Mouse (Mus musculus) heart, embryonic 16.5 days (tissue): ENCODE results near the gene Tmbim1. TPM values are rescaled to one million over a fixed set of nuclear protein-coding genes. Genes with fewer than 3 reads are reported as not detected.
"Not testable (repeated sequence)": the region's sequence is repeated elsewhere in the genome, so short reads cannot be mapped to it uniquely, and the experiment has no call there.

ENCODE experiments used
- ATAC-seq: fragments of 200-750 bp; cut with Nextera tagmentation; replicated peaks from 2 replicates; pipeline ENCODE4 v1.8.0; 2017; ENCODE audit warnings: moderate number of reproducible peaks; ENCODE audit not compliant: insufficient read depth, low FRiP score; ENCODE audit errors: extremely low read depth
- H3K27ac ChIP-seq: fragments of 300-500 bp; sonication (generic); 2 replicates; pipeline ENCODE4 v1.5.1; 2014; ENCODE audit warnings: mild to moderate bottlenecking, low read length, control low read depth, moderate library complexity
- H3K27me3 ChIP-seq: fragments of 300-500 bp; sonication (generic); 2 replicates; pipeline ENCODE4 v1.6.1; 2014; ENCODE audit warnings: low read length, mixed read lengths; ENCODE audit not compliant: control insufficient read depth, insufficient read depth
- H3K36me3 ChIP-seq: fragments of 300-500 bp; sonication (generic); 2 replicates; pipeline ENCODE4 v1.6.1; 2014; ENCODE audit not compliant: control insufficient read depth, insufficient read depth
- H3K4me1 ChIP-seq: fragments of 300-500 bp; sonication (generic); 2 replicates; pipeline ENCODE4 v1.6.1; 2014; ENCODE audit warnings: low read length, mixed read lengths; ENCODE audit not compliant: control insufficient read depth, insufficient read depth
- H3K4me2 ChIP-seq: fragments of 300-500 bp; sonication (generic); 2 replicates; pipeline ENCODE4 v1.6.1; 2014; ENCODE audit warnings: low read depth, mild to moderate bottlenecking, control low read depth, low read length
- H3K4me3 ChIP-seq: fragments of 300-500 bp; sonication (generic); 2 replicates; pipeline ENCODE4 v1.5.1; 2014; ENCODE audit warnings: mild to moderate bottlenecking, control low read depth, low read length
- H3K9ac ChIP-seq: fragments of 300-500 bp; sonication (generic); 2 replicates; pipeline ENCODE4 v1.6.1; 2014; ENCODE audit warnings: low read length, control low read depth
- H3K9me3 ChIP-seq: fragments of 300-500 bp; sonication (generic); replicated peaks from 2 replicates; pipeline ENCODE4 v1.6.1; 2016; ENCODE audit warnings: low read length; ENCODE audit not compliant: control insufficient read depth
- WGBS: fragments of 180-500 bp; shearing (Covaris S2); extraction: QIAGEN DNeasy Blood & Tissue Kit; methylation state at CpG from one replicate; pipeline ENCODE4 v1.1.7; 2014; 5-methylcytosine and 5-hydroxymethylcytosine counted together
- polyA plus RNA-seq: library from polyadenylated mRNA; unstranded; fragments of >200 nt; fragmentation: Nextera tagmentation; extraction: Ambion mirVana; gene quantifications from 2 replicates; pipeline ENCODE4 v1.2.1, GENCODE M21; 2015

Gene Tmbim1
- polyA plus RNA-seq, 1 experiment from 2014 or later, result 51.4 TPM

DNA sequence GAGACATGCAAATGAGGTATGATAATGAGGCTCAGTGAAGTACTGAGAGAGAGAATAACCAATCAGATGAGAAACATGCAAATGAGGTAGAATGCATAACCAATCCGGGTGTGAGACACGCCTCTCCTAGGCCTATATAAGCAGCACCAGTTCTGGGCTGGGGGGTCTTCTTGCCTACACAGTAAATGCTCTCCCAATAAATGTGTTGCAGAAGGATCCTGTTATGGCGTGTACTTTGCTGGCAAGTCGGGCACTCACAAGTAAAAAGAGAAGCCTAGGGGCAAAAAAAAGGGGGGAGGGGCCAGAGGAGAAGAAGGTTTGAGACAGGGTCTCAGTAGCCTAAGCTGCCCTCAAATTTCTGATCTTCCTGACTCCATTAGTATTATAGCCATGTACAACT, 35.6 kb upstream of the Tmbim1 start:
- not testable (repeated sequence) for H3K36me3 ChIP-seq, ATAC-seq, H3K9me3 ChIP-seq, H3K27me3 ChIP-seq, H3K27ac ChIP-seq, H3K4me3 ChIP-seq, H3K9ac ChIP-seq, H3K4me2 ChIP-seq
- H3K4me1 ChIP-seq, result peaks cover 17% of the 10 kb centered on the region
- WGBS, result 90% methylated on average over 4 of the region's 4 CpGs

DNA sequence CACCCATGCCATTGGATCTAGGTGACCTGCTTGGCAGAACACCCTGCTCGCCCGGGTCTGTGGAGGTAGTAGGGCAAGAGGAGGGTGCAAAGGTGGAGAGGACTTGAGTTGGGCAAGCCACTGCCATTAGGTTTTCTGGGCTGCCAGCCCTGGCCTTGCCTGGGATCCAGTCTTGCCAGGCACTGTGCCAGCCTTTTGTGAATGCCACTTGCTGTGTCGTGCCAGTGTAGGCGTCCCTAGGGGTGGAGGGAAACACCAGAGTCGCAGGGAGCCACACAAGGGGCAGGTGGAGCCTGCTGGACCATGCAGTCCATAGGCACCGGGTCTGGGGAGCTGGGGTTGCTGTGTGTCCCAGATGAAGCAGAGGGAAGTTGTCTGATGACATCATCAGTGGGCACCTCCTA, 34.9 kb upstream of the Tmbim1 start:
- no peak for ATAC-seq
- Histone ChIP-seq H3K9me3 (no peaks in the 10 kb centered on the region), H3K4me3 (no peak overlapping the region), H3K9ac (no peak overlapping the region), H3K4me1 (peaks cover 22% of the 10 kb centered on the region), H3K27ac (no peak overlapping the region), H3K36me3 (no peaks in the 10 kb centered on the region), H3K27me3 (no peaks in the 10 kb centered on the region), H3K4me2 (no peak overlapping the region)
- 86% methylated on average over 6 of the region's 6 CpGs for WGBS

DNA sequence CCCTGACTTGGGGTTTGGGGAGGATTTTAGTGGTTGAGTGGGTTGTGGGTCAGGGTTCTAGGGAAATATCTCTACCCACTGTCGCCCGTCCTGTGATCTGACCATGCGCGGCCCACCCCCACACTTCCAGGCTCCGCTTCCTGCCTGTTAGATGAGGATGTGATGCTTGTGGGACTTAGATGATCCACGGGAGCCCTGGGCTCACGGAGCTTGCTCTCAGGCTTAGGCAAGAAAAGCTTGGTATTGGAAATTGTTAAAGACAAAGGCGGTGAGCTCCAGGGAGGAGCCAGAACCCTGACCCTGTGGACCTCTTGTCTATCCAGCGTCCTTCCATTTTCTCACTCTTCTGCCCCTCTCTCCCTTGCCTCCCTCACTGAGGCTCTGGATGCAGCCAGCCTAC, 34.5 kb upstream of the Tmbim1 start:
- H3K27ac ChIP-seq, result no peak overlapping the region

DNA sequence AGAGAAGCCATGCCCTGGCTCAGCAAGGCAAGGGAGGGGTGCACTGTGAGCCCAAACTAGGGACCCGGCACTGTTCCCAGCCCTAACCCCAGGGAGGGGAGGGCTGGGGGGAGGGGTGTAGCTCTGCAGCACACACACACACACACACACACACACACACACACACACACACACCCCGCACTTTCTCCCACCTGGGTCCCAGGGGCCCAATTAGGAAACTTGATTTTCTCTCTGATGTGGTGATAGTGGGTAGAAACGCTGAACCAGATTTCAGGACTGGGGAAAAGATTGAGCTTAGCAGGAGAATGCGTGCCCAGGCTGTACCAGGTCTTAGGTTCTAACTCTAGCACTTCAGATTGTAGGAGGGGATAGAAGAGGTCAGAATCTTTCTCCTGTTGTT, 33.2 kb upstream of the Tmbim1 start:
- ATAC-seq, result no peak
- no peaks in the 10 kb centered on the region for H3K27me3 ChIP-seq
- no peak overlapping the region for H3K4me3 ChIP-seq
- no peaks in the 10 kb centered on the region for H3K36me3 ChIP-seq
- 59% methylated on average over 4 of the region's 4 CpGs for WGBS
- no peaks in the 10 kb centered on the region for H3K9me3 ChIP-seq
- no peak overlapping the region for H3K4me2 ChIP-seq
- peaks cover 33% of the 10 kb centered on the region for H3K4me1 ChIP-seq
- H3K27ac ChIP-seq, result no peak overlapping the region
- H3K9ac ChIP-seq, result no peak overlapping the region

More for the DNA sequence above, 34.5 kb upstream of the Tmbim1 start:
- 87% methylated on average over 9 of the region's 9 CpGs for WGBS
- Histone ChIP-seq H3K4me2 (no peak overlapping the region), H3K27me3 (no peaks in the 10 kb centered on the region), H3K4me3 (no peak overlapping the region), H3K4me1 (peaks cover 26% of the 10 kb centered on the region), H3K9me3 (no peaks in the 10 kb centered on the region), H3K9ac (no peak overlapping the region), H3K36me3 (no peaks in the 10 kb centered on the region)
- no peak for ATAC-seq

DNA sequence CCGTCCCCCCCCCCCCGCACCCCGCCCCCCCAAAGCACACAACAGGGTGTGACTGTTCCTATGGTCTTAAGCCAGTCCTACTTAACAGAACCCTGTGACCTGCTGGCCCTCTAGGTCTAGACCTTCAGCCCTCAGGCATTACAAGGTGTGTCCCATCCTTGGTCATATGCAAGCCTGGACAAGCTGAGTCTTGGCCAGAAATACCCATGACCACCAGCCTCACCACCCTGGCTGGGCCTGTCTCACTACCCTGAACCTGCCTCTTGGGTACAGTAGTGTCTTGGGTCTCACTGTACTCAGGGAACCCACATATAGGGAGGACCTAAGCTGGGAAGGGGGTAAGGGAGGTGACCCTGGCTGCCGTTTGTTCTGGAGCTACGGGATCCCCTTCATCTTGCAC, 32.6 kb upstream of the Tmbim1 start:
- H3K27me3 ChIP-seq, result no peaks in the 10 kb centered on the region
- H3K36me3 ChIP-seq, result no peaks in the 10 kb centered on the region
- no peak overlapping the region for H3K4me3 ChIP-seq
- no peak overlapping the region for H3K27ac ChIP-seq
- WGBS, result 70% methylated on average over 5 of the region's 5 CpGs
- H3K4me1 ChIP-seq, result peaks cover 35% of the 10 kb centered on the region
- no peaks in the 10 kb centered on the region for H3K9me3 ChIP-seq
- no peak overlapping the region for H3K4me2 ChIP-seq
- ATAC-seq, result no peak
- no peak overlapping the region for H3K9ac ChIP-seq

DNA sequence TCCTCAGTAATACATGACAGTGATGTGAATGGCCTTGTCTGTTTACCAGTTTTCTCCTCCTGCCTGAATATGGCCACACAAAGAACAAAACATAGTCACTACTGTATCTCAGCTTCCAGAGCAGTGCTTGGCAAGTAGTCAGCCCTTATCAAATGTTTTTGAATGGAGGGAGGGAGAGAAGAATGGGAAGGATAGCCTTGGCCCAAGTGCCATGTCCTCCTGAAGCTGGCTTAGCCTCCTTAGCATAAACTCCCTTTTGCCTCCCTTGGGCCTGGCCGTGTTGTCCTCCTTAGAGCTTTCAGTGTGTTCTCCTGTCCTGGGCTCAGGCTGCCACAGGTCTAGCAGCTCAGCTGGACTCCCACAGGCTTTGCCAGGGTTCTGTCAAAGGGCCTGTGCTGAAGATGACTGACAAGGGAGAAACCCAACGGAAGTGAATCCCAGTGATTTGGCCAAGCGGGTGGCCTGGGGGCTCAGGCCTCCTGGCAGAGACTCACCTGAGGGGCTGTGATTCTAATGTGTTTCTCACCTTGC, 31.9 kb upstream of the Tmbim1 start:
- H3K4me2 ChIP-seq, result no peak overlapping the region
- H3K9me3 ChIP-seq, result no peaks in the 10 kb centered on the region
- H3K4me1 ChIP-seq, result peaks cover 34% of the 10 kb centered on the region
- ATAC-seq, result no peak
- H3K9ac ChIP-seq, result peak overlapping the region; percentile 30; the same call in 1 of the 2 replicates
- no peaks in the 10 kb centered on the region for H3K27me3 ChIP-seq
- peak overlapping the region; percentile 82 for H3K27ac ChIP-seq
- WGBS, result 65% methylated on average over 3 of the region's 3 CpGs
- no peak overlapping the region for H3K4me3 ChIP-seq
- H3K36me3 ChIP-seq, result no peaks in the 10 kb centered on the region

DNA sequence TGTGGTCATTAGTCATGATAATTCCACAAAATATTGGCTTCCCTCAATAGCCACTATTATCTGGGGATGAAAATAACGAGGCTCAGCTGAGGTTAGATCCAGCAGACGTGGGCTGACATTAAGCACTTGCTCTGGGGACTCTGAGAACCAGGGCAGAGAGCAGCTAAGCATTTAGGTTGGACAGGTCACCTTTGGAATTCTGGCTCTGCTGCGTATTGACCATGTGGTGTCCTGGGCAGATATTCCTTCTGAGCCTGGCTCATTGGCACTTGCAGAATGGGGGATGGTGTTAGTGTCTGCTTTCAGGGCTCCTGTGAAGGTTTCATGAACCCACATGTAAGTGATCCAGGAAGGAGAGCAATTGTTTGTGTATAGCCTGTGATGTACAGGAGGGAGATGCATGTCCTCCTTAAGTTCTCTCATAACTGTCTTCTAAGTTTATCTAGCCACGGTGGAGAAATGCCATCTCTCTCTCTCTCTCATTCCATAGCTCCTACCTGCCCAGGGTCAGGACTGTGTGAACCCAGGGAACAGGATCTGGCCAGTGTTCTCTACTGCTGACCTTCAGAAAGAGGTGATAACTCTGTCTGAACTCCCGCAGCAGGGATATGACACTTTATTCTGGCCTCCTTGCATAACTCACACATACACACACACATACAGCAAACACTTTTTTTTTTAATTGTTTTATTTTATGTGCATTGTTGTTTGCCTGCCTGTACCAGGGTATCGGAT, 30.2 kb upstream of the Tmbim1 start:
- Histone ChIP-seq H3K36me3 (no peaks in the 10 kb centered on the region), H3K4me3 (no peak overlapping the region), H3K9me3 (no peaks in the 10 kb centered on the region), H3K27ac (0 out of 2 replicates have a peak overlapping the region, but pooled peaks have one; percentile 10), H3K27me3 (no peaks in the 10 kb centered on the region), H3K4me2 (no peak overlapping the region), H3K4me1 (peaks cover 49% of the 10 kb centered on the region), H3K9ac (no peak overlapping the region)
- ATAC-seq, result no peak
- 62% methylated on average over 6 of the region's 6 CpGs for WGBS

DNA sequence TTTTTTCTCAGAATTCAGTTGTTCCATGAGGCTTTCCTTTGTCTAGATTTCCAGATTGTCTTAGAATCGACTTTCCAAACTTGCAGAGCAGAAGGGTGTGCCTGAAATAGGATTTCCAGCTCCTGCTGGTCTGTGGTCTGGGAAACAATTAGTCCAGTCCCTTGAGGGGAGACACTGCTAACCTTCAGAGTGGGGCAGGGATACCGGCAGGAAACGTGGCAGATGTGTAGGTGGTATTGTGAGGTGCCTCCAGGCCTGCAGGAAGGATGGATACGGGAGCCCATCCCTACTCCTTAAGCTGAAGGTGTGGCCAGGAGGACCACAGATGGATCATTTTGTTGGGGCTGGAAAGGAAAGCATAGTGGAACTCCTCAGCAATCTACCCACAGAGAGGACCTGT, 29.6 kb upstream of the Tmbim1 start:
- H3K4me2 ChIP-seq, result no peak overlapping the region; the same call in 1 of the 2 replicates
- no peaks in the 10 kb centered on the region for H3K27me3 ChIP-seq
- peaks cover 55% of the 10 kb centered on the region for H3K4me1 ChIP-seq
- H3K36me3 ChIP-seq, result no peaks in the 10 kb centered on the region
- no peak for ATAC-seq
- no peak overlapping the region for H3K9ac ChIP-seq
- WGBS, result 58% methylated on average over 4 of the region's 4 CpGs
- H3K4me3 ChIP-seq, result no peak overlapping the region
- H3K9me3 ChIP-seq, result no peaks in the 10 kb centered on the region
- peak overlapping the region; percentile 37; the same call in 1 of the 2 replicates for H3K27ac ChIP-seq

DNA sequence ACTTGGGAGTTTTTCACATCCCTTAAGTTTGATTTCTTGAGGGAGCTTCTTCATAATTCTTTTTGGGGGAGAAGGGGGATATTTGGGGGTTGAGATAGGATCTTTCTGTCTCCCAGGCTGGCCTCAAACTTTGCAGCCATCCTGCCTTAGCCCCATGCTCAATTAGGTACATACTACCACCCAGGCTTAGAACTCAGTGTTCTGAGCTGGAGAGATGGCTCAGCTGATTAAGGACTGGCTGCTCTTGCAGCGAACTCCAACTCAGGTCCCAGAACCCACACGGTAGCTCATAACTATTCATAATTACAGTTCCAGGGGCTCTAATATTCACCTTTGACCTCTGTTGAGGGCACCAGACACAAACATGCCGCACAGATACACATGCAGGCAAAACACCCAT, 29.2 kb upstream of the Tmbim1 start:
- ATAC-seq, result no peak
- Histone ChIP-seq H3K4me3 (no peak overlapping the region), H3K4me1 (peaks cover 56% of the 10 kb centered on the region), H3K36me3 (no peaks in the 10 kb centered on the region), H3K4me2 (peak overlapping the region; percentile 26), H3K9ac (no peak overlapping the region), H3K27me3 (no peaks in the 10 kb centered on the region), H3K27ac (peak overlapping the region; percentile 37), H3K9me3 (no peaks in the 10 kb centered on the region)
- 83% methylated on average over 3 of the region's 3 CpGs for WGBS
